Mouse (Mus musculus): ENCODE results near the gene Mad2l2.
"Not testable (repeated sequence)": the region's sequence is repeated elsewhere in the genome, so short reads cannot be mapped to it uniquely, and the experiment has no call there.

Gene Mad2l2

DNA sequence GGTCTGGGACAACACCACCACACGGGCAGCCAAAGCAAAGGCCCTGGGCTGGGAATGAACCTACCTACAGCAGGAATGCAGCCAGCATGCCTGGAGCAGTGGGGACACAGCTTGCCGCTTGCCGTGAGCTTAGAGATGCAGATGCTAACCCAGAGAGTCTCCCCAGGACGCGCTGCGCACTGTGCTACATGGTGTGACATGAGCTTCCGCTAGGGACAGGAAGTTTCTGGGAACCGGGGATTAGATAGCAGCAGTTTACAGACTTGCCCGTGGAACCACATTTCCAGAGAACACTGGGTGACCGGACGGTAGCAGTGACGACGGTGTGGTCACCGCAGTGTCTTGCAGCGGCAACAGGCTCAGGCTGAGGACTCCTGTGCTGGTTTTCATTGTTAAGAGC, 39.4 kb downstream of the Mad2l2 start:
- DNase-seq (ENCODE audit: low spot score in 2 of 2) = no peak

DNA sequence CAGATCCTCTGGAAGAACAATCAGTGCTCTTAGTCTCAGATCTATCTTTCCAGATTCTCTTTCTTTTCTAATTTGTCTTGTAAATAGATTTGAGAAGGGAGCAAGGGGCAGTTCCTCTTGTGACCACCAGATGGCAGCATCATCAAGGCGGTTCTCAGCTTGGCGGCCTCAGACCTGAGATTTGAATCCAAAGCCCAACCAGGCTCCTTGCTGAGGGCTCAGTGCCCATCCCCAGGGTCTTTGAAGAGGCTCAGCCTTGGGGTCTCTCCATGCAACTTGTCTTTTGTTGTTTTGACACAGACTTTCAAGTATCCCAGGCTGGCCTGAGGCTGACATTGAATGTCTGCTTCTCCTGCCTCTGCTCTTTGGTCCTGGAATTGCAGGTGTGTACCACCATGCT, 40.7 kb downstream of the Mad2l2 start:
- DNase-seq (ENCODE audit: low spot score in 2 of 2) = peak; percentile 31 to 53

DNA sequence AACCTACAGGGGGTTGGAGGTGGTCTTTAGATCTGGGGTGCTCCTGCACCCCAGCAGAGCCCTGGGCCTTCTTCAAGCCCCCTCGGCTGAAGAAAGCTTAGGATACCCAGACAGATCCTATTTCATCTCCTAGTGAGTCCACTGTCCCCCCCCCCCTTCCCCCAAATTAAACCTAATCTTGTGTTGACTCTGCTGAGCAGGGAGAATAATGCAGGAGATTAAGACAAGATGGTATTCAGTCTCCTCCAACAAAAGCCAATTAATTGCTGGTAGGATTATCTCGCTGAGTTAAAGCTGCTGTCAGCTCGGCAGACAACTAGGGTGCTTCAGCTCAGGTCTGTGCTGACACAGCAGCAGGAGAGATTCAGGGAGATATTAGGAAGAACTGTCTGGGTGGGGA, 41.1 kb downstream of the Mad2l2 start:
- DNase-seq (ENCODE audit: low spot score in 2 of 2) = no peak

DNA sequence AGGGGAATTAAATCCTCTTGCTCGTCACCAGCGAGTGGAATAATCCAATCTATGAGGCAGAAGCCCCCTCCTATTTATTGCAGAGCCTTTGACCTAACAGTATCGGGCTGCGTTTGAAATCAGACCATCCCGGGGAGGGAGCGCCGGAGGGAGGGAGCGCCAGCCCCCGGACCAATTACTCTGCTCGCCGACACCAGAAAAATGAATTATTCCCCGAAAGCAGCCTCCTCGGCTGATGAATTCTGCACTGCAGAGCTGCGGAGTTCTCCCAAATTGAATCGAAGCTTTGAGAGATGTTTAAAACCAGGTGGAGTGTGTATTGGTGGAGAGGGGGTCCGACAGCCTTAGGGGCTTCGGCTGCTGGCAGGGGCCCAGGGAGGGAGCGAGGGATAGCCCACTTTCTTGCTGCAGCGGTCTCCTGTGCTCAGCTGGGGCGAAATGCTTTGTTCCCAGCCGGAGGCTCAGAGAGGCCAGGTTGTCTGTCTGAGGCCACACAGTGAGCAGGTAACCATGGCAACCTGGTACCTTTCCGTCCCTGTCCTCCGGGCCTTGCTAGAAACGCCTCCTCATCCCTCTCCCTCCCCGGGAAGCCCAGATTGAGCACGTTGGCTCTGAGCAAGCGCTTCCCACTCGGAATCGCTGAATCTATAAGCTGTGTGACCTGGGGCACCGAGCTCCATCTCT, 43.8 kb downstream of the Mad2l2 start:
- DNase-seq (ENCODE audit: low spot score in 2 of 2) = no peak

DNA sequence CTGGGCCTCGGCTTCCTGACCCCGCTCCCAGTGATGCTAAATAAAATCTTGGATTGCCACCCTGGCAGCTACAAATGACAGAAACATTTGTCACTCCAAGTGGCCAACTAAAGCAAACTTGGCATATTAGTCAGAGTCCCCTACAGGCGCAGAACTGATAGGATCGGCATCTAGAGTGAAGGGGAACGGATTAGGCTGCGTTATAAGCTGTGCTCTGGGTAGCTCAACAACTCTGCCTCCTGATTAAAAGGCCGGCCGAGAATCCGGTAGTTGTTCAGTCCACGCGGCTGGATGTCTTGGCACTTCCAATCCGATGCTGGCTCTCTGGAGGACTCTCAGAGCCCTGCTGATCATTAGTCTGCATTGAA, 44.3 kb downstream of the Mad2l2 start:
- DNase-seq (ENCODE audit: low spot score in 2 of 2) = no peak

DNA sequence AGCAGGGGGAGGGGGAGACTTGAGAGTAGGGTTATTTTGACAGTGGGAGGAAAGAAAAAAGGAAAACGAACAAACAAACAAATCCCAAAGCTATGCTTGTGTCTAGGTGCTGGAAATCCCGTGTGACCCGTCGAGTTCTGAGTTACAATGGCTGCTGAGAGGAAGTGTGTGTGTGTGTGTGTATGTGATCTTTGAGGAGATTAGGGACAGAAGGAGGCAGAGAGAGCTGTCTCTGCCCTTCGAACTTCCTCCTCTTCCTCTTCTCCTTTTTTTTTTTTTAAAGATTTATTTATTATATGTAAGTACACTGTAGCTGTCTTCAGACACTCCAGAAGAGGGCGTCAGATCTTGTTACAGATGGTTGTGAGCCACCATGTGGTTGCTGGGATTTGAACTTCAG, 46.4 kb downstream of the Mad2l2 start:
- DNase-seq (ENCODE audit: low spot score in 2 of 2) = not testable (repeated sequence)

DNA sequence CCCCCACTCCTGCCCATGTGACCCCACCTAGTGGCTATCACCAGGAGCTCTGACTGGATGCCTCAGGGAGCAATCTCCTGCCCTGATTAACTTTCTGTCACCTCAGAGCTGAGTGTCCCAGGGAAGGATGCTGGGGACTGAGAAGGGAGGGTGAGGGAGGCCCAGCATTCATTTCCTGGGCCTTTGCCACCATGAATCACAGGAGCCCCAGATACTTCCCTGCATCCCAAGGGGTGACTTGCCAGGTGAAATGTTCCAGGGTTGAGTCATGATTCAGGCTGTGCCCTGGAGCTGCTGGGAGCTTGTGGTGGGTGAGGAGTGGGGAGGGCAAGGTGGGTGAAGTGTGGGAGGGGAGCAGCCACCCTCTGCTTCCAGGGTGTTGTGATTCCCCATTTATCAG, 47.5 kb downstream of the Mad2l2 start:
- no peak for DNase-seq (ENCODE audit: low spot score in 2 of 2)

DNA sequence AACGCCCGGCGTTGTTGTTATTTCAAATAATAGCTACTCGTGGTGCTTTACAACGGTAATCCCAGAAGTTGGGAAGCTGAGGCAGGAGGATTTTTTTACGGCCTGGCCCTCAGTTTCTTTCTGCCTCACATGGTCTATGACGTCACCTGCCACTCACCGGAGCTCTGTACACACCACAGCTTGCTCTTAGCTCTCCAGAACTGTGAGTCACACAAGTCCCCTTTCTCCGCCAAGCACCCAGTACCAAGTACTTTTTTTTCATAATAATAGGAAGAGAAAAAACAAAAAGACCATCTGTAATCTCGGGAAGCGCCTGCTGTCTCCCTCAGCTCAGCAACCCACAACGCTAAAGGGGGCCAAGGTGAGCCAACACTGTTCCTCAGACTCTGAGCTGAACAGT, 51.3 kb downstream of the Mad2l2 start:
- no peak for DNase-seq (ENCODE audit: low spot score in 2 of 2)

DNA sequence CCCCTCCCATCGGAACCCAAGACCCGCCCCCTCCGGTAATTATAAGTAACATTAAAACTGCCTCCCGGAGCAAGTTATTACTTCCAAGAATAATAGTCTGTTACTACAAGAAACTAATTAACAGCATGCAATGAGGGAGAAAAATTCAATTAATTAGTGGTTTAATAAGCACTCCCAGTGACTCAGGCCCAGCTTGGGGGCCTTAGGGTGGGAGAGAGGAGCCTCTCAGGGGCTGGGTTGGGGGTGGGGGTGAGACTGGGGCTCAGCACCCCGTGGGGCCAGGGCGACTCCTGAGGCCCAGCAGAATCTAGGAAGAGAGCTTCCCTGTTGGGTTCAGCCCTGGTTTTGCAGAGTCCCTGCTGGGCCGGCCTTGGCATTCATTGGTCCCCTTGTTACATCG, 52.2 kb downstream of the Mad2l2 start:
- no peak for DNase-seq (ENCODE audit: low spot score in 2 of 2)

DNA sequence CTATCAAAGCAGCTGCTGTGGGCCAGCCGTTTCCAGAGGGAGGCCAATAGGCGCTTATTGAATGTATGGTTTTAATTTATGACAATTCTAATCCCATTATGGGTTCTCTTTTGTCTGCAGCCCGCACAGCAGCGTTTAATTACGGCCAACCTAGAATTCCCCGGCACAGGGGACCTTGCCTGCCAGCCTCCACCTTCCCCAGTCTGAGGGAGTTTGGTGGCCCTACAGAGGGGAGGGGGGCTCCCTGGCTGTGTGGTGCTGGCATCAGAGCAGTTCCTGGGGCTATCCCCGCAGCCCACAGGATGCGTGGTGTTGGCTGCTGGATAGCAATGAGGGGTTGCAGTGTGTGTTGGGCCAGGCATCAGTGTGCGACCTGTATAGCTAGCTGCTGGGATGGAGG, 54.4 kb downstream of the Mad2l2 start:
- DNase-seq (ENCODE audit: low spot score in 2 of 2) = no peak

DNA sequence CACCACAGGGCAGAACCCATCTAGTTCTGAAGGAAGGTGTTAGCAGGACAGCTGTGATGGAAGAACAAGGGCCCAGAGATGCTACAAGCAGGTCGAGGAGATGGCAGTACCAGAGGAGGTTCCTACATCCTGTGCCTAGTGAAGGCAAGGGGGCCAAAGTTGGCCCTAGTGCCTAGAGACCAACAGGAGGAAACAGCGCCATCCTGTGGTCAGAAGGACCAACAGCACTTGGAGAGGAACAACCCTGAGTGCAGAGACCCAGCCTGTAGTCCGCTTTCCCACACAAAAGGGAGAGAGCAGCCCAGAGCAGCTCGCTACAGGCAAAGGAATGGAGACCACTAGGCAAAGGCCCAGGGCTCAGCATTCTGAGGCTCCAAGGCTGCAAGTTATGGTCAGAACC, 55.6 kb downstream of the Mad2l2 start:
- DNase-seq (ENCODE audit: low spot score in 2 of 2) = no peak

DNA sequence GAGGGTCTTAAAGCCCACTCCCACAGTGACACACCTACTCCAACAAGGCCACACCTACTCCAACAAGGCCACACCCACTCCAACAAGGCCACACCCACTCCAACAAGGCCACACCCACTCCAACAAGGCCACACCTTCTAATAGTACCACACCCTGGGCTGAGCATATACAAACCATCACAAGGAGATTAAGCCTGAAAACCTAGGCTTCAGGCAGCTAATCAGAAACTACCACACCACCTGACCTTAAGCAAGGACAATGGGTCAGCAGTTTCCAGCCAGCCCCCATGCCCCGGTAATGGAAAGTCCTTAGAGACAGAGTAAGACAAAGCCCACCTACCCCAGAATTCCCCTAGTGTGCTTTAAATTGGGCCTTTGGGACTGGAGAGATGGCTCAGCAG, 58.6 kb downstream of the Mad2l2 start:
- DNase-seq (ENCODE audit: low spot score in 2 of 2) = not testable (repeated sequence)

DNA sequence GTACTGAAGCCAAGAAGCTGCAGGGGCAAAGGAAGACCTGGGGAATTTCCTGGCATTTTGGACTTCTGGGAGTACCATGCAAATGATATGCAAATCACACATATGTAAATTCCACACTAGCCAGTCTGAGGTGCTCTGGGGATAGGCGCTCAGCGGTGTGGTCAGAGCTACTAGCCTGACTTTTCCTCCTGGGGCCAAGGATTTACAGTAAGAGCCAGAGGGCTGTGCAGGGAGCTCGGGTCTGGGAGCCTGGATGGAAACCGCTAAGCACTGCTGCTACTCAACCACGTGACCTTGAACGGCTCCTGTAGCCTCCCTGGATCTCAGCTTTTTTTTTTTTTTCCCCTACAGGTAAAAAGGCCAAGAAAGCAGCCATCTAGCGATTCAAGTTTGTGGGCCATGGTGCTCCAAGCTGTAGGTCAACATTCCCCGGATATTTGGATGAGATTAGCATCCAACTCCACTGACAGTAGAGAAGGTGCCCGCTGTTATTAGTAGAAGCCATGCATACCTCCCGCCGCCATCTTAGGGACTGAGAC, 62.6 kb downstream of the Mad2l2 start:
- no peak for DNase-seq (ENCODE audit: low spot score in 2 of 2)

DNA sequence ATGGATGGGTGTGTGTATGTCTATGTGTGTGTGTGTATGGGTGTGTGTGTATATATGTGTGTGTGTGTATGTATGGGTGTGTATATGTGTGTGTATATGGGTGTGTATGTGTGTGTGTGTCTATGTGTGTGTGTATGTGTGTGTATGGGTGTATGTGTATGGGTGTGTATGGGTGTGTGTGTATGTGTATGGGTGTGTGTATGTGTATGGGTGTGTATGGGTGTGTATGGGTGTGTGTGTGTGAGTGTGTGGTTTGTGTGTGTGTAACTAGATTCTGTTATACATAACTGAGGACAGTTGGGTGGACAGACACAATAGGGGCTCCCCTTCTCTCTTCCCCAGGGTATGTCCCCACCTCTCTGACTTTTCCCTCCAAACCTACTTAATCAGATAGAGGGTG, 64.2 kb downstream of the Mad2l2 start:
- DNase-seq (ENCODE audit: low spot score in 2 of 2) = no peak

All from natural killer cell, adult 2 months (primary cell).